Mouse (Mus musculus): ENCODE measurements around the gene Nlrp2. TPM values are rescaled to one million over a fixed set of nuclear protein-coding genes. Genes with fewer than 3 reads are reported as not detected.

The Nlrp2 gene
- polyA plus RNA-seq, 1 experiment from 2014 or later: not detected

Other genes with a start within 250 kb of the Nlrp2 start
- not detected in 2 replicates for gene Rfpl4, start 234.1 kb downstream of the Nlrp2 start, polyA plus RNA-seq (2014; fragmentation: Nextera tagmentation; extraction: Ambion mirVana)
- gene Rasl2-9, start 225.1 kb downstream of the Nlrp2 start, polyA plus RNA-seq (2014; fragmentation: Nextera tagmentation; extraction: Ambion mirVana): 0.25 TPM in 1 of 2 replicates, not detected in the other
- gene Vmn1r55, start 201.4 kb downstream of the Nlrp2 start, polyA plus RNA-seq (2014; fragmentation: Nextera tagmentation; extraction: Ambion mirVana): not detected in 2 replicates
- not detected in 2 replicates for gene Vmn1r56, start 154.3 kb downstream of the Nlrp2 start, polyA plus RNA-seq (2014; fragmentation: Nextera tagmentation; extraction: Ambion mirVana)
- not detected in 2 replicates for gene Vmn1r57, start 132.5 kb downstream of the Nlrp2 start, polyA plus RNA-seq (2014; fragmentation: Nextera tagmentation; extraction: Ambion mirVana)
- not detected in 2 replicates for gene Gm5065, start 498 bp downstream of the Nlrp2 start, polyA plus RNA-seq (2014; fragmentation: Nextera tagmentation; extraction: Ambion mirVana)
- gene Vmn1r58, start 62.4 kb upstream of the Nlrp2 start, polyA plus RNA-seq (2014; fragmentation: Nextera tagmentation; extraction: Ambion mirVana): not detected in 2 replicates
- not detected in 2 replicates for gene Vmn1r59, start 105.7 kb upstream of the Nlrp2 start, polyA plus RNA-seq (2014; fragmentation: Nextera tagmentation; extraction: Ambion mirVana)
- gene Vmn2r28, start 142.9 kb upstream of the Nlrp2 start, polyA plus RNA-seq (2014; fragmentation: Nextera tagmentation; extraction: Ambion mirVana): not detected in 2 replicates
- gene Vmn1r60, start 196.3 kb upstream of the Nlrp2 start, polyA plus RNA-seq (2014; fragmentation: Nextera tagmentation; extraction: Ambion mirVana): not detected in 2 replicates